Mouse (Mus musculus) ES-Bruce4 (cell line): Measurements from ENCODE around the gene Cib3.

Experiments used
- CTCF ChIP-seq: IDR thresholded peaks from one replicate; pipeline ENCODE4 v1.8.1; 2011; ENCODE audit warnings: low read depth, low read length
- POLR2A ChIP-seq: IDR thresholded peaks from one replicate; pipeline ENCODE4 v1.8.1; 2011; ENCODE audit warnings: low read length; ENCODE audit not compliant: insufficient read depth

GRCm38 (mm10) chr8:72261431-72261830 is 48.8 kb upstream of the Cib3 start:
- TF ChIP-seq CTCF (no peak), POLR2A (no peak)
